ENCODE assay signal across 10 mouse cellular contexts in the genomic region with DNA sequence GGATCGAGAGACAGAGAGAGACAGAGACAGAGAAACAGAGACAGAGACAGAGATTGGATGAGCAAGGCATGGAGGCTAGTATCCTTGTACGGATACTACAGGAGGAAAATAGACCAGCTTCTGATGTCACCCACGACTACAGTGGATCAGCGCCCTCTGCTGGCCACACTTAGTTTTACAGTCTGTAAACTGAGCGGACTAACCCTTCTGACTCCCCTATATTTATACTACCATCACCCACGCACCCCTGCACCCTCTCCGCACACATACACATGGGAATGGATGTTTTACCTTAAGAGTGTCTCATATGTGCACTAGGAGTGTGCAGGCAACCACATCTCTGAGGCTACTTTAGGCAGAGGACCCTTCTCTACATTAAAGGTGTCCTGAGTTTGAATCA. TPM values are rescaled to one million over a fixed set of nuclear protein-coding genes. Genes with fewer than 3 reads are reported as not detected.
DNase-seq lines count a peak whose midpoint lies in the region; ATAC-seq and TF ChIP-seq lines count a peak whose summit lies in the region.
"Had no signal": no experiment of that assay in that cellular context is flagged by ENCODE, and none has a peak within 500 bp of the region (broad histone marks: within the 10 kb centered on the region; RNA-seq: fewer than 3 reads in every experiment).

No protein-coding gene starts in this region.

- no peak overlapping the region for H3K4me2 ChIP-seq in intestine, postnatal 0 days (replicated peaks; ENCODE audit: low read depth)
- no peak overlapping the region for H3K4me2 ChIP-seq in intestine, embryonic 15.5 days (replicated peaks)
- H3K4me2 ChIP-seq in midbrain, postnatal 0 days (ENCODE audit: low read depth, low read length, poor library complexity, severe bottlenecking) = no peak overlapping the region
- H3K4me2 ChIP-seq: embryonic facial prominence, embryonic 15.5 days had no signal

- H3K4me3 ChIP-seq in intestine, postnatal 0 days (ENCODE audit: low read depth, low read length) = no peak overlapping the region
- H3K4me3 ChIP-seq in intestine, embryonic 15.5 days (replicated peaks) = no peak overlapping the region
- H3K4me3 ChIP-seq in hindbrain, embryonic 10.5 days = no peak overlapping the region
- H3K4me3 ChIP-seq in left cerebral cortex, adult 2 months = no peak overlapping the region
- H3K4me3 ChIP-seq in midbrain, postnatal 0 days (ENCODE audit: low read depth, low read length) = no peak overlapping the region
- H3K4me3 ChIP-seq: embryonic facial prominence, embryonic 15.5 days had no signal

- H3K9me3 ChIP-seq in intestine, postnatal 0 days (ENCODE audit: control insufficient read depth) = no peaks in the 10 kb centered on the region
- no peaks in the 10 kb centered on the region for H3K9me3 ChIP-seq in intestine, embryonic 15.5 days
- no peaks in the 10 kb centered on the region for H3K9me3 ChIP-seq in hindbrain, embryonic 10.5 days
- H3K9me3 ChIP-seq in midbrain, postnatal 0 days (ENCODE audit: low read length) = no peaks in the 10 kb centered on the region
- H3K9me3 ChIP-seq: embryonic facial prominence, embryonic 15.5 days had no signal

- H3K27me3 ChIP-seq in intestine, postnatal 0 days (replicated peaks; ENCODE audit: control insufficient read depth, insufficient read depth, low read length) = no peaks in the 10 kb centered on the region
- H3K27me3 ChIP-seq in intestine, embryonic 15.5 days (replicated peaks) = no peaks in the 10 kb centered on the region
- 0 out of 2 replicates have a peak, but pooled peaks cover 3% of the 10 kb centered on the region for H3K27me3 ChIP-seq in hindbrain, embryonic 10.5 days (ENCODE audit: insufficient read depth, poor library complexity, severe bottlenecking)
- no peaks in the 10 kb centered on the region for H3K27me3 ChIP-seq in midbrain, postnatal 0 days (ENCODE audit: insufficient read depth, low read length)
- H3K27me3 ChIP-seq: embryonic facial prominence, embryonic 15.5 days had no signal

- peak; percentile 88 for TF ChIP-seq CTCF in intestine, postnatal 0 days (IDR thresholded peaks at IDR 0.05; ENCODE audit: low read depth)
- peak; percentile 85 for TF ChIP-seq CTCF in left cerebral cortex, adult 2 months (IDR thresholded peaks at IDR 0.05)
- peak; percentile 90 for TF ChIP-seq CTCF in midbrain, postnatal 0 days (IDR thresholded peaks at IDR 0.05)

- ATAC-seq in intestine, postnatal 0 days = no peak
- ATAC-seq in intestine, embryonic 15.5 days = no peak
- no peak for ATAC-seq in midbrain, postnatal 0 days (ENCODE audit: low FRiP score)

- no peak overlapping the region for H3K9ac ChIP-seq in intestine, postnatal 0 days (ENCODE audit: low read depth, low read length)
- no peak overlapping the region for H3K9ac ChIP-seq in intestine, embryonic 15.5 days
- no peak overlapping the region for H3K9ac ChIP-seq in midbrain, postnatal 0 days (replicated peaks; ENCODE audit: low read length, poor library complexity, severe bottlenecking)
- H3K9ac ChIP-seq: embryonic facial prominence, embryonic 15.5 days had no signal

- peak; percentile 75 for DNase-seq in adrenal gland, postnatal 14 days
- peak; percentile 73 for DNase-seq in embryo, embryonic 11 days
- peak; percentile 74 for DNase-seq in hindbrain, embryonic 10.5 days (ENCODE audit: low spot score)
- DNase-seq in left cerebral cortex, adult 2 months (ENCODE audit: extremely low spot score in 1 of 2, low spot score in 2 of 2) = peak; percentile 60 to 75
- peak; percentile 82 for DNase-seq in midbrain, postnatal 0 days (ENCODE audit: low spot score)
- peak; percentile 85 for DNase-seq in testis, postnatal 10 days (ENCODE audit: low spot score)

- H3K27ac ChIP-seq in intestine, postnatal 0 days (ENCODE audit: low read depth, low read length) = no peak overlapping the region
- no peak overlapping the region for H3K27ac ChIP-seq in intestine, embryonic 15.5 days
- H3K27ac ChIP-seq in hindbrain, embryonic 10.5 days = no peak overlapping the region
- H3K27ac ChIP-seq in left cerebral cortex, adult 2 months = no peak overlapping the region
- H3K27ac ChIP-seq in midbrain, postnatal 0 days (ENCODE audit: low read depth, low read length) = no peak overlapping the region
- H3K27ac ChIP-seq: embryonic facial prominence, embryonic 15.5 days had no signal

- H3K4me1 ChIP-seq in intestine, postnatal 0 days (replicated peaks; ENCODE audit: control insufficient read depth, insufficient read depth, low read length) = no peaks in the 10 kb centered on the region
- no peaks in the 10 kb centered on the region for H3K4me1 ChIP-seq in intestine, embryonic 15.5 days (replicated peaks)
- H3K4me1 ChIP-seq in hindbrain, embryonic 10.5 days (replicated peaks) = no peaks in the 10 kb centered on the region
- no peaks in the 10 kb centered on the region for H3K4me1 ChIP-seq in midbrain, postnatal 0 days (ENCODE audit: insufficient read depth, low read length)
- H3K4me1 ChIP-seq: embryonic facial prominence, embryonic 15.5 days had no signal

- 16% methylated on average over 7 of the region's 7 CpGs for WGBS in intestine, postnatal 0 days
- 20% methylated on average over 7 of the region's 7 CpGs for WGBS in intestine, embryonic 15.5 days
- WGBS in hindbrain, embryonic 10.5 days = 23% methylated on average over 7 of the region's 7 CpGs
- 18% methylated on average over 7 of the region's 7 CpGs for WGBS in midbrain, postnatal 0 days

- no peaks in the 10 kb centered on the region for H3K36me3 ChIP-seq in intestine, postnatal 0 days (ENCODE audit: control insufficient read depth, insufficient read depth)
- H3K36me3 ChIP-seq in intestine, embryonic 15.5 days = no peaks in the 10 kb centered on the region
- no peaks in the 10 kb centered on the region for H3K36me3 ChIP-seq in hindbrain, embryonic 10.5 days
- H3K36me3 ChIP-seq in midbrain, postnatal 0 days (ENCODE audit: insufficient read depth, low read length) = no peaks in the 10 kb centered on the region
- H3K36me3 ChIP-seq: embryonic facial prominence, embryonic 15.5 days had no signal

- intact Hi-C loops in left cerebral cortex, adult 2 months (cut with DNase I) = loop anchor here (2.0 kb wide), 1 partner anchor 1079 kb away; no protein-coding TSS in a partner anchor

RNA-seq across cellular contexts. Expression of gene Pirt, which starts 12.4 kb away (rescaled TPM):
- polyA plus RNA-seq in intestine, postnatal 0 days (2015; fragmentation: Nextera tagmentation; extraction: Ambion mirVana) = 4.0 and 4.7 TPM in 2 replicates
- polyA plus RNA-seq in intestine, embryonic 15.5 days (2015; fragmentation: Nextera tagmentation; extraction: Ambion mirVana) = 5.7 and 6.4 TPM in 2 replicates
- 7.4 and 10.3 TPM in 2 replicates for total RNA-seq in adrenal gland, postnatal 14 days (2021)
- polyA plus RNA-seq in hindbrain, embryonic 10.5 days (2016; fragmentation: Nextera tagmentation; extraction: Ambion mirVana) = 0.86 and 1.4 TPM in 2 replicates
- under 1 TPM; 0.16 to 0.23 TPM for total RNA-seq in left cerebral cortex, adult 2 months (2021)
- total RNA-seq in midbrain, postnatal 0 days (2014; rRNA removed) = 0.76 and 1.4 TPM in 2 replicates
- polyA plus RNA-seq in midbrain, postnatal 0 days (2015; fragmentation: Nextera tagmentation; extraction: Ambion mirVana) = 0.47 and 0.59 TPM in 2 replicates
- total RNA-seq: neutrophil, adult 5-6 weeks had no signal

RNA-seq across cellular contexts. Expression of gene Tmem238l, which starts 57.0 kb away (rescaled TPM):
- 10.5 and 11.2 TPM in 2 replicates for polyA plus RNA-seq in intestine, postnatal 0 days (2015; fragmentation: Nextera tagmentation; extraction: Ambion mirVana)
- polyA plus RNA-seq in intestine, embryonic 15.5 days (2015; fragmentation: Nextera tagmentation; extraction: Ambion mirVana) = 1.2 and 1.9 TPM in 2 replicates
- not detected in 2 replicates for total RNA-seq in adrenal gland, postnatal 14 days (2021)
- not detected in 2 replicates for polyA plus RNA-seq in hindbrain, embryonic 10.5 days (2016; fragmentation: Nextera tagmentation; extraction: Ambion mirVana)
- not detected for total RNA-seq in left cerebral cortex, adult 2 months (2021)
- not detected in 2 replicates for total RNA-seq in midbrain, postnatal 0 days (2014; rRNA removed)
- polyA plus RNA-seq in midbrain, postnatal 0 days (2015; fragmentation: Nextera tagmentation; extraction: Ambion mirVana) = not detected in 2 replicates
- total RNA-seq: neutrophil, adult 5-6 weeks had no signal
